Mouse (Mus musculus) CH12.LX (cell line): ENCODE results near the gene Adamtsl3. TPM values are rescaled to one million over a fixed set of nuclear protein-coding genes. Genes with fewer than 3 reads are reported as not detected.

Experiments used
- DNase-seq: peaks from one replicate; pipeline ENCODE4 v3.0.0-alpha.2; 2013; ENCODE audit errors: extremely low read depth
- H3K27ac ChIP-seq: 2 replicates; pipeline ENCODE4 v1.5.1; 2012; ENCODE audit warnings: low read depth, mild to moderate bottlenecking, control low read depth, moderate library complexity; ENCODE audit not compliant: insufficient read depth
- H3K27me3 ChIP-seq: replicated peaks from 2 replicates; pipeline ENCODE3; 2012; ENCODE audit warnings: inconsistent platforms
- H3K36me3 ChIP-seq, 2 experiments: replicated peaks in 1 of 2; 2 replicates each; pipeline versions ENCODE3 to v1.6.1; 2012; ENCODE audit warnings: inconsistent platforms in 1 of 2, low read length in 1 of 2, mild to moderate bottlenecking in 1 of 2, mixed read lengths in 1 of 2, moderate library complexity in 1 of 2; ENCODE audit not compliant: control insufficient read depth in 1 of 2, insufficient read depth in 1 of 2
- H3K4me1 ChIP-seq, 2 experiments: 2 replicates each; pipeline ENCODE4 v1.6.1; 2012; ENCODE audit warnings: inconsistent platforms in 1 of 2, moderate library complexity in 1 of 2; ENCODE audit not compliant: insufficient read depth in 2 of 2, control insufficient read depth in 1 of 2
- H3K4me2 ChIP-seq: 2 replicates; pipeline ENCODE4 v1.6.1; 2012; ENCODE audit warnings: low read depth, mild to moderate bottlenecking, control low read depth; ENCODE audit not compliant: poor library complexity, insufficient read depth, severe bottlenecking
- H3K4me3 ChIP-seq, 3 experiments: fragments of 150-350 bp in 1 of 3; sonication (generic) in 1 of 3; replicated peaks in 1 of 3; 2 replicates each; pipeline versions ENCODE3 to v1.5.1; 2011 to 2012; ENCODE audit warnings: low read depth in 2 of 3, low read length in 2 of 3, mild to moderate bottlenecking in 2 of 3, moderate library complexity in 2 of 3, control low read depth in 1 of 3, improper control_type of control experiment in 1 of 3, inconsistent platforms in 1 of 3, mixed read lengths in 1 of 3; ENCODE audit not compliant: poor library complexity in 1 of 3
- H3K79me2 ChIP-seq: replicated peaks from 2 replicates; pipeline ENCODE4 v1.6.1; 2012; ENCODE audit warnings: mild to moderate bottlenecking, moderate library complexity; ENCODE audit not compliant: control insufficient read depth, poor library complexity, insufficient read depth, severe bottlenecking; ENCODE audit errors: extremely low read depth
- H3K9ac ChIP-seq: 2 replicates; pipeline ENCODE4 v1.6.1; 2012; ENCODE audit warnings: low read depth, mild to moderate bottlenecking, control low read depth, moderate library complexity; ENCODE audit not compliant: insufficient read depth
- H3K9me3 ChIP-seq: replicated peaks from 2 replicates; pipeline ENCODE3; 2012; ENCODE audit warnings: low read length, inconsistent platforms, mixed read lengths
- CHD2 ChIP-seq: IDR thresholded peaks from 2 replicates; pipeline ENCODE4 v1.6.1; 2011; ENCODE audit warnings: low read length, improper control_type of control experiment
- CTCF ChIP-seq, 2 experiments: IDR thresholded peaks in 1 of 2; conservative IDR thresholded peaks in 1 of 2; 2 replicates each; pipeline ENCODE4 v1.5.1; 2011 to 2012; ENCODE audit warnings: low read depth in 2 of 2, low read length in 2 of 2, improper control_type of control experiment in 1 of 2, inconsistent platforms in 1 of 2, mild to moderate bottlenecking in 1 of 2, moderate library complexity in 1 of 2
- ELF1 ChIP-seq: IDR thresholded peaks from 2 replicates; pipeline ENCODE4 v1.6.1; 2014; ENCODE audit warnings: low read depth, mild to moderate bottlenecking, inconsistent platforms, low read length, improper control_type of control experiment
- GABPA ChIP-seq: IDR thresholded peaks from 2 replicates; pipeline ENCODE4 v1.6.1; 2012; ENCODE audit warnings: low read depth, low read length, improper control_type of control experiment, inconsistent platforms; ENCODE audit not compliant: insufficient replicate concordance
- HCFC1 ChIP-seq: IDR thresholded peaks from 2 replicates; pipeline ENCODE4 v1.6.1; 2012; ENCODE audit warnings: low read depth, mild to moderate bottlenecking, inconsistent platforms, low read length, improper control_type of control experiment
- IRF4 ChIP-seq: IDR thresholded peaks from 2 replicates; pipeline ENCODE4 v1.6.1; 2014; ENCODE audit warnings: low read depth, mild to moderate bottlenecking, inconsistent platforms, low read length, improper control_type of control experiment
- JUN ChIP-seq: IDR thresholded peaks from 2 replicates; pipeline ENCODE4 v1.6.1; 2011; ENCODE audit warnings: low read depth, mild to moderate bottlenecking, low read length, improper control_type of control experiment, moderate library complexity; ENCODE audit not compliant: insufficient read depth
- JUND ChIP-seq: conservative IDR thresholded peaks from 2 replicates; pipeline ENCODE4 v1.6.1; 2011; ENCODE audit warnings: low read depth, low read length, improper control_type of control experiment
- KAT2A ChIP-seq: IDR thresholded peaks from 2 replicates; pipeline ENCODE4 v1.6.1; 2012; ENCODE audit warnings: low read length, improper control_type of control experiment, inconsistent platforms; ENCODE audit not compliant: insufficient replicate concordance
- MEF2A ChIP-seq: IDR thresholded peaks from 2 replicates; pipeline ENCODE4 v1.6.1; 2014; ENCODE audit warnings: low read depth, mild to moderate bottlenecking, inconsistent platforms, low read length, improper control_type of control experiment, borderline replicate concordance
- MYC ChIP-seq: IDR thresholded peaks from 2 replicates; pipeline ENCODE4 v1.6.1; 2011; ENCODE audit warnings: low read depth, mild to moderate bottlenecking, improper control_type of control experiment, low read length
- NELFE ChIP-seq: IDR thresholded peaks from 2 replicates; pipeline ENCODE4 v1.6.1; 2011; ENCODE audit warnings: low read depth, low read length, improper control_type of control experiment
- NRF1 ChIP-seq: IDR thresholded peaks from 2 replicates; pipeline ENCODE4 v1.6.1; 2014; ENCODE audit warnings: low read depth, mild to moderate bottlenecking, inconsistent platforms, low read length, improper control_type of control experiment, moderate library complexity
- POLR2A ChIP-seq: IDR thresholded peaks from 2 replicates; pipeline ENCODE4 v1.6.1; 2011; ENCODE audit warnings: low read depth, mild to moderate bottlenecking, improper control_type of control experiment, low read length
- RAD21 ChIP-seq: IDR thresholded peaks from 2 replicates; pipeline ENCODE4 v1.6.1; 2011; ENCODE audit warnings: low read depth, mild to moderate bottlenecking, low read length, improper control_type of control experiment, moderate library complexity
- SIN3A ChIP-seq: IDR thresholded peaks from 2 replicates; pipeline ENCODE4 v1.6.1; 2012; ENCODE audit warnings: low read length, improper control_type of control experiment, inconsistent platforms
- SMC3 ChIP-seq: IDR thresholded peaks from 2 replicates; pipeline ENCODE4 v1.6.1; 2011; ENCODE audit warnings: low read depth, low read length, improper control_type of control experiment
- TBP ChIP-seq: conservative IDR thresholded peaks from 2 replicates; pipeline ENCODE4 v1.6.1; 2011; ENCODE audit warnings: low read depth, low read length, improper control_type of control experiment
- TCF12 ChIP-seq: IDR thresholded peaks from 2 replicates; pipeline ENCODE4 v1.6.1; 2014; ENCODE audit warnings: low read depth, mild to moderate bottlenecking, inconsistent platforms, low read length, improper control_type of control experiment
- UBTF ChIP-seq: IDR thresholded peaks from 2 replicates; pipeline ENCODE4 v1.6.1; 2012; ENCODE audit warnings: low read depth, mild to moderate bottlenecking, inconsistent platforms, low read length, improper control_type of control experiment, moderate library complexity
- USF1 ChIP-seq: IDR thresholded peaks from 2 replicates; pipeline ENCODE4 v1.6.1; 2014; ENCODE audit warnings: low read depth, mild to moderate bottlenecking, inconsistent platforms, low read length, improper control_type of control experiment
- USF2 ChIP-seq: conservative IDR thresholded peaks from 2 replicates; pipeline ENCODE4 v1.6.1; 2011; ENCODE audit warnings: low read depth, low read length, improper control_type of control experiment
- ZKSCAN1 ChIP-seq: IDR thresholded peaks from 2 replicates; pipeline ENCODE4 v1.6.1; 2012; ENCODE audit warnings: low read depth, inconsistent platforms, low read length, improper control_type of control experiment, borderline replicate concordance
- ZMIZ1 ChIP-seq: IDR thresholded peaks from 2 replicates; pipeline ENCODE4 v1.6.1; 2012; ENCODE audit warnings: low read depth, mild to moderate bottlenecking, inconsistent platforms, low read length, improper control_type of control experiment
- dilution Hi-C: fragments of 300-500 bp; cut with MboI; formaldehyde crosslinking; loops from 2 replicates; pipeline ENCODE4 v1.14.3; 2020; ENCODE audit warnings: low sequenced_read_pairs; ENCODE audit not compliant: extremely low pct_unique_long_range_greater_than_20kb, extremely low pct_ligation_motif_present
- in situ Hi-C: fragments of 300-500 bp; cut with MboI; formaldehyde crosslinking; loops from 3 replicates; pipeline ENCODE4 v1.14.3; 2019; ENCODE audit warnings: low sequenced_read_pairs, low pct_ligation_motif_present, low pct_unique_long_range_greater_than_20kb, mixed read lengths
- polyA plus RNA-seq: library from polyadenylated mRNA; unstranded; fragments of >175 nt; gene quantifications from 2 replicates; pipeline ENCODE4 v1.2.1, GENCODE M21; 2012; ENCODE audit warnings: low read depth; ENCODE audit not compliant: insufficient read length
- total RNA-seq, 2 experiments: library from RNA; depleted of rRNA; stranded (reverse); fragments of 300-350 nt in 1 of 2; fragments of >200 nt in 1 of 2; gene quantifications; 2 replicates each; pipeline ENCODE4 v1.2.3; 2012 to 2014

Adamtsl3 gene
- total and polyA plus RNA-seq, 3 experiments: not detected

DNA sequence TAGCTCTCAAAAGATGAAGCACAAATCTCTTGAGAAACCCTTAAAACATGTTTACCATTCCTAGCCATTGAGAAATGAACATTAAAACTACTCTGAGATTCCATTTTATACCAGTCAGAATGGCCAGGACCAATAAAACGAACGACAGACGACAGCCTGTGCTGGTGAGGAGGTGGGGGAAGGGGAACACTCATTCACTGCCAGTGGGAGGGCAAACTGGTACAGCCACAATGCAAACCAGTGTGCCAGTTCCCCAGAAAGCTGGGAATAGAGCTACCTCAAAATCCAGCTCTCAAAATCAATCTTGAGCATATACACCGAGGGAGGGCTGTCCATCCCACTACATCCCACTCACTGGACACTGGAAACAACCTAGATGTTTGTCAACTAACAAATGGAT is 8.3 kb upstream of the Adamtsl3 start:
- H3K27me3 ChIP-seq: peaks cover 7% of the 10 kb centered on the region
- no peak overlapping the region for H3K4me3 ChIP-seq
- H3K9ac ChIP-seq: no peak overlapping the region
- H3K4me2 ChIP-seq: no peak overlapping the region
- H3K36me3 ChIP-seq: no peaks in the 10 kb centered on the region
- no peaks in the 10 kb centered on the region for H3K79me2 ChIP-seq
- DNase-seq: no peak
- dilution Hi-C loops: no loop called here
- H3K27ac ChIP-seq: no peak overlapping the region
- peaks cover 0 to 7% of the 10 kb centered on the region in 2 experiments; a peak in 1 of 4 replicates for H3K4me1 ChIP-seq
- TF ChIP-seq KAT2A (no peak), USF1 (no peak), ELF1 (no peak), SMC3 (no peak), HCFC1 (no peak), ZKSCAN1 (no peak), POLR2A (no peak), JUN (no peak), UBTF (no peak), ZMIZ1 (no peak), NRF1 (no peak), CHD2 (no peak), NELFE (no peak), GABPA (no peak), IRF4 (no peak), JUND (no peak), USF2 (no peak), RAD21 (no peak), SIN3A (no peak)
- H3K9me3 ChIP-seq: no peaks in the 10 kb centered on the region
- in situ Hi-C loops: no loop called here

- DNase-seq: no peak
- dilution Hi-C loops (no loop called here), in situ Hi-C loops (no loop called here)
- peaks cover 0 to 7% of the 10 kb centered on the region in 2 experiments; a peak in 1 of 4 replicates for H3K4me1 ChIP-seq
- no peak overlapping the region for H3K27ac ChIP-seq
- no peak for TF ChIP-seq IRF4
- TF ChIP-seq TBP: no peak
- TF ChIP-seq TCF12: no peak
- no peak for TF ChIP-seq SMC3
- no peak for TF ChIP-seq NRF1
- TF ChIP-seq CTCF (conservative IDR thresholded peaks at IDR 0.05 in 1 of 2, IDR thresholded peaks at IDR 0.05 in 1 of 2; ENCODE audit: low read depth in 2 of 2, low read length in 2 of 2): no peak
- no peak for TF ChIP-seq ELF1
- TF ChIP-seq UBTF: no peak
- no peak for TF ChIP-seq KAT2A
- no peak for TF ChIP-seq MYC
- no peak for TF ChIP-seq MEF2A
- TF ChIP-seq ZMIZ1: no peak
- H3K4me3 ChIP-seq: no peak overlapping the region
- H3K9me3 ChIP-seq: no peaks in the 10 kb centered on the region
- peaks cover 7% of the 10 kb centered on the region for H3K27me3 ChIP-seq
- no peaks in the 10 kb centered on the region for H3K36me3 ChIP-seq
- H3K4me2 ChIP-seq: no peak overlapping the region
- H3K79me2 ChIP-seq: no peaks in the 10 kb centered on the region
- no peak overlapping the region for H3K9ac ChIP-seq
These were observed 7.6 kb upstream of the Adamtsl3 start for GRCm38 (mm10) chr7:82327881-82328280.
